Mouse (Mus musculus): ENCODE measurements at regions not wholly inside any gene's neighbourhood (a gene's known extent, or its start where the extent isn't known, plus 50 kb on each side); places are given as distances from the start of the nearest gene placed in this dataset.

DNA sequence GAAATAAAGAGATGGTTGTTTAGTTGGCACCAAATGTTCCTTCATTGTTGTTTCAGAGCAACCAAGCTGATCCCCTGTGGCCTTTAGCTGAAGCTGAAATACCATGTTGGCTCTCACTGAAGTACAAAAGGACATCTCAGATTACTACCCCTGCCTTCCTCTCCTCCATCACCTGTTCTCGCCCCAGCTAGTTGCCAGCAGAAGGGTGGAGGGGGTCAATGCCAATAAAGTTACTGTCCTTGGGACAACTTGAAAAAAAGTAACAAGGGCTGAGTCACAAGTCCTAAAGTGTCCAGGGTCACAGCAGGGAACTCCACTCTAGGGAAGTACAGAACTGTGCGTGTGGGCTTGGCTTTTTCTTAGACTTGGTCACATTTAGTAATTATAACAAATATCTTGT lies 216.0 kb downstream of the Lnpk start:
- no peak for DNase-seq (ENCODE audit: extremely low read depth, insufficient read length, low spot score)

DNA sequence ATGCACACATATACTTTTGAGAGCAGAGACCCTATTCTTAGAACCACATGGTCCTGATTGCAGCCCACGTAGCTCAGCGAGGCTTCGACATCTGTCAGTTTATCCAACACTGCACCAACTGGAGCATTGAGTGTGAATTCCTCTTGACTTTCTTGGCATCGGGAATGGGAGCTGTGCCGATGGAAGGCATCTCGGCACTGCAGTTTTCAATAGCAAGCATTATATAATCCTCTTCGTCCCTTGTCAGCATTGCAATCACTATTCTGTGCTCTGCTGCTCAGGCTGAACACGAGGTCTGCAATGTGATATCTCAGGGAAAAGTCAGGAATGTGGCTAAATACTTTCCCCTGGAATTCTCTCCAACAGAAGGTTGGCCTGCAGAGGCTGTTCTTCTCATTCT lies 224.6 kb downstream of the Lnpk start:
- DNase-seq (ENCODE audit: extremely low read depth, insufficient read length, low spot score), result no peak

GRCm38 (mm10) chr2:74349809-74350208 lies 229.4 kb downstream of the Lnpk start:
- no peak for DNase-seq (ENCODE audit: extremely low read depth, insufficient read length, low spot score)

GRCm38 (mm10) chr2:74306301-74306700 lies 272.9 kb downstream of the Lnpk start:
- no peak for DNase-seq (ENCODE audit: extremely low read depth, insufficient read length, low spot score)

DNA sequence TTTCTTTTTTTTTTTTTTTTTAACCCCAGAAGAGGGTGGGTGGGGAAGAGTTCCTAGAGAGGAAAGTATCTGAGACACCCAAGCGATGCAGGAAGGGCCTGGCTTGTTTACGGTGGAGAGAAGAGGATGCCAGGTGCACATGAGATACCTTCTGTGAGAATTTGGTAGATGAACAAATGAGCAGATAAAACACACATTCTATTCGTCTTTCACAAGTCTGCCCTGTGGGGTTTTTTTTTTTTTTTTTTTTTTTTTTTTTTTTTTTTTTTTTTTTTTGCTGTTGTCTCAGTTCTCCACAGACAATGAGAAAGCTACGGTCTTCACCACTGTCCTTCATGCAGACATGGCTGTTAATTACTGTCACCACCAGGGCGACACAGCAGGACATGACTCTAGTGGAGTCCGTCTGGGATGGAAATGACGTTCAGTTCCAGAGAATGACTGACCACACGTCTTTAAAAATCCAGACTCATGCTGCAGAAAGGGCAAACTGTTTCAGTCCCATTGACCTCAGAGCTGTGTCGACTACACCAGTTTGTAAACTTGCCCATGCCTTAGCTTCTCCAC lies 278.3 kb downstream of the Lnpk start:
- no peak for DNase-seq (ENCODE audit: extremely low read depth, insufficient read length, low spot score)

DNA sequence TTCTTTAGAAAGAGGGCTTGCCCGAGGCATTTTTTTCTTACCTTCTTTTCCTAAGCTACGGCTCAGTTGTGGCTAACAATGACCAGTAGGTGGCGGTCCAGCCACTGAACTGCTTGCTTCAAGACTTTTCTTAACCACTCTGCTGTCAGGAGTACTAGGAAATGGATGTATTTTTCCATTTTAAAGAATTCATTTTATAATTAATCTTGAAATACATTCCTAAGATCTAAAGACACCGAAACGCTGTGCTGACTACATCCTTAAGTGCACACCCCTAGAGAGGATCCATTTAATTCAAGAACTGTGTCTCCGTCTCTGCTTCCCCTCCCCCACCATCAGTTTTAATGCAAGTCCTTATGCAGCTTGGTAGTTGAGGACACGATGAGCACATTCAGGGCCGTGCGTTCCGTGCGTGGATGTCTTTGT lies 278.9 kb downstream of the Lnpk start:
- DNase-seq (ENCODE audit: extremely low read depth, insufficient read length, low spot score), result peak; percentile 14

GRCm38 (mm10) chr2:74292641-74293040 lies 286.6 kb downstream of the Lnpk start:
- DNase-seq (ENCODE audit: extremely low read depth, insufficient read length, low spot score), result no peak

GRCm38 (mm10) chr2:74291416-74292396 lies 287.5 kb downstream of the Lnpk start:
- no peak for DNase-seq (ENCODE audit: extremely low read depth, insufficient read length, low spot score)

GRCm38 (mm10) chr2:74285624-74286023 lies 293.6 kb downstream of the Lnpk start:
- DNase-seq (ENCODE audit: extremely low read depth, insufficient read length, low spot score), result no peak

GRCm38 (mm10) chr2:74264963-74265362 lies 314.3 kb downstream of the Lnpk start:
- no peak for DNase-seq (ENCODE audit: extremely low read depth, insufficient read length, low spot score)

- no peak for DNase-seq (ENCODE audit: extremely low read depth, insufficient read length, low spot score)
Observed at GRCm38 (mm10) chr2:74257034-74257781, 322.0 kb downstream of the Lnpk start.

DNA sequence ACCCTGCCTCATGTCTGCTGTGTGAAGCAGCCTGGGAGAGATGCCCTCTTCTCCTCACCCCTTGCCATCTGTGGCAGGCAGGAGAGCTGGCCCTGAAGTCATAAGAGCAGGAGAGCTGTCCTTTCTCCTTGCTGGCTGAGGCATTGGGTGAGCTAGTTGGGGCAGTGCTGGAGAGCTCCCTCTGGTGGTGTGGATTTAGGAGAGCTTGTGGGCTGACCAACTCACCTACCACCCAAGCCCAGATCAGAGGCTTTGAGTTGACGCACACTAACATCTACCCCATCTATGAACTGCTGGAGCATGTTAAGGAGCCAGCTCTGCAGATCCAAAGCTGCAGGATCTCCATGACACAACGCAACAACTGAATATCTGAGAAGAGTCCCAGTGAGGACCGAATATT lies 331.7 kb downstream of the Lnpk start:
- DNase-seq (ENCODE audit: extremely low read depth, insufficient read length, low spot score), result no peak

GRCm38 (mm10) chr2:74246631-74247030 lies 332.6 kb downstream of the Lnpk start:
- DNase-seq (ENCODE audit: extremely low read depth, insufficient read length, low spot score), result no peak

DNA sequence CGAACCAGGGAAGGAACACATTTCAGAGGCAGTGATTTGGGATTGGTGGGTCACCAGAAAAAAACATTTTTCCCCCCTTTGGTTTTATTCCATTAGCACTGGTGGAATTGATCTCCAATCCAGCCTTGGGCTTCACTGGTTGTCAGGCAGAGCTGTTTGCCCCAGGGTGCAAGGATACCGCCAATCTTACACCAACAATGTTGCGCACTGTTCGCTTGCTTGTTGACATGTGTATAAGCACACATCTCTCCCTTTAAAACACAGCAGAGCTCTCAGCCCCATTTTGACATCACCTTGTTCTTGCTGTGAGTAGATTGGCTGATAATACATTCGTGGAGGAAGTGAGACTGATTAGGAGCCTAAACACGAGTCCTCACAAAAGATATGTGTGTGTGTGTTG lies 333.1 kb upstream of the Atp5g3 start:
- no peak for DNase-seq (ENCODE audit: extremely low read depth, insufficient read length, low spot score)

DNA sequence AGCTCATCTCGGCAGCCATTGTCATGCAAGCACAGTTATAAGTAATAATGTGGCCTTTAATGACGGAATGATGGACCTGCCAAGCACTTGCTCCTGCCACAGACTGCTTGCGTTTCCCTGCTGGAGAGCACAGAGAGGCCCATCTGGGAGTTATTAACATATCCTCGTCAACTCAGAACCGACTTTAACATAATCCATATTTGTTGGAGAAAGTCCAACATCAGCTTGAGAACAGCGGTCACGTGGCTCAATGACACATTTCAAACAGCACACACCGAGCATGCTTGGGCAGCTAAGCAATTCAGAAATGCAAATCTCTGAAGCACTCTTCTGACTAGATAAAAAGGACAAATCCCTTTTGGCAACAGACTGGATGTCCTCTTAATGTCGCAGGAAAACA lies 332.7 kb upstream of the Atp5g3 start:
- DNase-seq (ENCODE audit: extremely low read depth, insufficient read length, low spot score), result no peak

GRCm38 (mm10) chr2:74239586-74239985 lies 328.5 kb upstream of the Atp5g3 start:
- no peak for DNase-seq (ENCODE audit: extremely low read depth, insufficient read length, low spot score)

DNA sequence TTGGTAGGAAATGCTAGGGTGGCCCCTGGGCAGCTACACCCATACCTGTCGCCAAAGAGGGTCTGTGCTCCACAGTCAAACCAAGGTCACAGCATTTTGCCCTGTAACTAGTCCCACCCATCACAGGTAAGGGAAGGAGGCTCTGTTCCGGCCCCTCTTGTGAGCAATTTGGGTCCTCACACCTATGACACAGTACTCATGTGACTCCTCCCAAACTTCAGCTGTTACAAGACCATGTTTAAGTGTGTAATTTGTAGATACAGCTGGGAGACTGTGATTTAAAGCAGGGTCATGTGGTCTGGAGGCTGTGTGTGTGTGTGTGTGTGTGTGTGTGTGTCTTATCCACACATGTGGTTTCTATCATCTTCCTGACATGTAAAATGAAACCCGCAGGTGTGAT lies 306.3 kb upstream of the Atp5g3 start:
- DNase-seq (ENCODE audit: extremely low read depth, insufficient read length, low spot score), result no peak

- DNase-seq (ENCODE audit: extremely low read depth, insufficient read length, low spot score), result no peak
Observed at GRCm38 (mm10) chr2:74210210-74210609, 299.1 kb upstream of the Atp5g3 start.

DNA sequence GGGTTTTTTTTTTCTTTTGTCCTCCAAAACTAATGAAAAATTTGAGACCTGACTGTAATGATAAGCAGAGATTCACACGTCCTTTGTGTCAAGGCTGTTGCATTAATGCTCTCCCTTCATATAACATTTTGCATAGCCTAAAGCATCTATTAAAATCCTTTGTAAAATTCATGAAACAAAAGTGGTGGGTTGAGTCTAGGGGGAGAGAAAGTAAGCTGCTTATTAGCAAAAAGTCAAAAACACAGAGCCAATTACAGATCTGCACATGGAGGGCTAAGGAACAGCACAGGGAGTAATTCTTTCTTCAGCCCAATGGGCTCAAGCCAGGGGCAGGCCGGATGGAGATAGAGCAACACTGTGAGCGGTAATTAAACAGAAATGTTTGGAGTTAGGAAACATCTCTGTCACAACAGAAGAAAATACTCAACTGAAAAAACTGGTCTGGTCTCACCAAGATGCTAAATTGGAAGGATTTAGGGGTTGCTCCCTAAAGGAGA lies 298.3 kb upstream of the Atp5g3 start:
- DNase-seq (ENCODE audit: extremely low read depth, insufficient read length, low spot score), result no peak

DNA sequence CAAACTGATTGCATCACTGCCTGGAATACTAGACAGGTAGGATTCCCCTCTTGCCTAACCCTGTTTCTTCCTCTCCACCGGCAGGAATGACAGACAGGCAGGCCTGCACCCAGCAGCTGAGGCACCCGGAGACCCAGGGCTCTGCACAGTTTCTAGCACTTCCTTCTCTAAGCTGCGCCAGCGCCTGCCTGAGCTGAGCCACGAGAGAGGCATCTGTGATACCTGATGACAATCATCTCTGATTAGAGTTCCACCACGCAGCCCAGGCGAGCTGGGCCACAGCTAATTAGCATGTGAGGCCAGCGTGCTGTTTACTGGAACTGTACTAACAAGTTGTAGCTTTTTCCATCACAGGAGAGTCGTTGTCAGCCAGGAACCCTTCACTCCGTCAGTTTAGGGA lies 296.3 kb upstream of the Atp5g3 start:
- DNase-seq (ENCODE audit: extremely low read depth, insufficient read length, low spot score), result no peak

DNA sequence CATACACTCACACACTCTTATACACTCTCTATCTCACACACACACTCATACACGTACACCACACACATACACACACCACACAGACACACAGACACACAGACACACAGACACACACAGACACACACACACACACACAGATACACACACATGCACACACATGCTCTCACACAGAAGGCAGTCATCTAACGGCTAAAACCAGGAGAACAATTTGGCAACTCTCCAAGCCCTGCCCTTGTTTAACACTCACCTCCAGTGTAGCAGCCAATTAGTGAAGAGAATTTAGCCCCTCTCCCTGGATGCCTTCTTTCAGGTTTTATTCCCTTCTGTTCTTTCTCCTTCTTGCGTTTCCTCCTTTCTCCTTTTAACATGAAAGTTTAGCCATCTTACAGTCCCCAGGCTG lies 291.6 kb upstream of the Atp5g3 start:
- DNase-seq (ENCODE audit: extremely low read depth, insufficient read length, low spot score), result no peak
